Mouse (Mus musculus) lung, postnatal 0 days (tissue): ENCODE measurements around the gene Tab1.

Experiments
- CTCF ChIP-seq: IDR thresholded peaks from 2 replicates; pipeline ENCODE4 v1.5.1; 2016; ENCODE audit warnings: antibody characterized with exemption, mild to moderate bottlenecking
- EP300 ChIP-seq: IDR thresholded peaks from 2 replicates; pipeline ENCODE4 v1.6.1; 2016; ENCODE audit warnings: antibody characterized with exemption, mild to moderate bottlenecking, control low read depth

DNA sequence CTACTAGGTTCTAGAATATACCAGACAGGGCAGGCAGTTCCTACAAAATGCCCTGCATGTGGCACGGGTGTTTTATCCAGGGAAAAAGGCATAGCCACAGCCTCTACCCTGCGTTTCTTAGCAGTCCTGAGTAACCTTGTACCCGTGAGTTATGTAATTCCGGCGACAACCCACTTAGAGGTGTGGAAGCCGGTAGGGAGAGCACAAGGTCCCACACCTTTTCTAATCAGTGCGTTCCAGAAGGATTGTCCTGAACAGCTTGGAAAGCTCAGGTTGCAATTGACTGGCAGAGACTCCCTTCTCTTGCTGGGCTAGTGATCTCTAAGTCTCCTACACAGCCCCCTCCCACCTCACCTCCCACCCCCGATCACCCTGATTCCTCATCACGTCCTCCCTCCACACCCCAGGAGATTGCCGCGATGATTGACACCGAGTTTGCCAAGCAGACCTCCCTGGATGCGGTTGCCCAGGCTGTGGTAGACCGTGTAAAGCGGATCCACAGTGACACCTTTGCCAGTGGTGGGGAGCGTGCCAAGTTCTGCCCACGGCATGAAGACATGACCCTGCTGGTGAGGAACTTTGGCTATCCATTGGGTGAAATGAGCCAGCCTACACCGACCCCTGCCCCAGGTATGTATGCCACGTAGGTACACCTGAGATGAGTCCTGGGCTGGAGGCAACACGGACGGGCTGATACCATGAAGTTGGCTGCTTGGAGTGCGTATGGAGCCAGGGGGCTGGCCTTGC is 24.4 kb downstream of the Tab1 start:
- no peak for TF ChIP-seq CTCF
- no peak for TF ChIP-seq EP300
